7 mouse cellular contexts compared by ENCODE assay signal in the genomic region with DNA sequence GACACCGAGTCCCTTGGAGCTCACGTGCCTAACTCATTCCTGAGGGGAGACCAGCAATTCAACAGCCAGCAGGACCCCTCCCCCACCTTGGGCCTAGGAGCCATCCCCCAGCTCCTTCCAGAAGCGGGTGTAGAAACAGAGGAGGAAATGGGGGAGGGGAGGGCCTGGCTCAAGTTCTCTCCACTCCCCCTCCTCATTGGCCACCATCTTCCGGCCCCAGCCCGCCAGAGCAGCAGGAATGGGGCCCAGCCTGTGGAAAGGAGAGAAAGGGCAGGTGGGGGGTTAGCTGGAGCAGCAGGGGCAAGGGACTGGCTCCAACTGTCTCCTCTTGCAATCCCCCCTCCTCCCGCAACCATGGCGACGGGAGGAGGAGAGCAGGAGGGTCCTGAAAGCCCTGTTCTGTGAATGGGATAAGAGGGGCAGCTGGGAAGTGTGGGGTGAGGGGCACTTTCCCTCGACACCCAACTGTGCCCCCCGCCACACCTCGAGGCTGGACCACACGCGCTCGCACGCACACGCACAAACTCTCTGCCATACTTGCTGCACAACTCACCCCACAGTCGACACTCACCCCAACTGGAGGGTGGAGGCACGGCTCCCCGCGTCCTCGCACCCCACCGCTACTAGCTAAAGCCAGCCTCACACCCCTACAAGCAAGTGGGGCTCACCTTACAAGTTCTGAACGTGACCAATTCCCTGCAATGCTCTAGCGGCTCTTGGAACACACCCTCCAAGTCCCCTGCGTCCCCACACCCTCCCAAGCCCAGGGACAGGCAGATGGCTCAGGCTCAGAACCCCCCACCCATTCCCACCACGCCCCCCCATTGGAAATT. TPM values are rescaled to one million over a fixed set of nuclear protein-coding genes. Genes with fewer than 3 reads are reported as not detected.
DNase-seq lines count a peak whose midpoint lies in the region; ATAC-seq and TF ChIP-seq lines count a peak whose summit lies in the region.

No protein-coding gene starts in this region.

- peak overlapping the region; percentile 99 for H3K9ac ChIP-seq in heart, embryonic 16.5 days (ENCODE audit: low read length)
- H3K9ac ChIP-seq in limb, embryonic 14.5 days (ENCODE audit: low read depth, low read length, severe bottlenecking): peak overlapping the region; percentile 99
- H3K9ac ChIP-seq in midbrain, embryonic 14.5 days (replicated peaks; ENCODE audit: low read length): peak overlapping the region; percentile 91

- TF ChIP-seq CTCF in cortical plate, adult 2 months (IDR thresholded peaks at IDR 0.05; ENCODE audit: extremely low read depth, insufficient read depth, low read length): no peak

- H3K27ac ChIP-seq in cortical plate, adult 2 months (ENCODE audit: insufficient read depth, low read length): no peak overlapping the region
- peak overlapping the region; percentile 100 for H3K27ac ChIP-seq in heart, embryonic 16.5 days (ENCODE audit: low read length)
- H3K27ac ChIP-seq in limb, embryonic 14.5 days (replicated peaks; ENCODE audit: low read depth, low read length): peak overlapping the region; percentile 100
- H3K27ac ChIP-seq in midbrain, embryonic 14.5 days (replicated peaks; ENCODE audit: low read depth, low read length): peak overlapping the region; percentile 97

- peak overlapping the region; percentile 89 for H3K4me2 ChIP-seq in heart, embryonic 16.5 days (ENCODE audit: low read depth, low read length)
- peak overlapping the region; percentile 86 for H3K4me2 ChIP-seq in limb, embryonic 14.5 days (replicated peaks; ENCODE audit: low read depth, low read length, severe bottlenecking)
- H3K4me2 ChIP-seq in midbrain, embryonic 14.5 days (ENCODE audit: low read length): peak overlapping the region; percentile 86

- DNase-seq in 3134 (ENCODE audit: extremely low read depth, insufficient read length, low spot score): peak; percentile 65
- peak; percentile 64 for DNase-seq in 3T3-L1 (ENCODE audit: low read depth, low spot score)
- peak; percentile 92 for DNase-seq in limb, embryonic 14.5 days (ENCODE audit: low spot score)
- peak; percentile 87 for DNase-seq in midbrain, embryonic 14.5 days
- no peak for DNase-seq in left cerebral cortex, adult 11 months (ENCODE audit: low spot score)

- ATAC-seq in heart, embryonic 16.5 days (replicated peaks; ENCODE audit: extremely low read depth, insufficient read depth, low FRiP score): peak; percentile 38
- ATAC-seq in limb, embryonic 14.5 days (ENCODE audit: low FRiP score, low read depth): peak; percentile 64
- peak; percentile 79 for ATAC-seq in midbrain, embryonic 14.5 days (ENCODE audit: low FRiP score, low TSS enrichment)

- H3K27me3 ChIP-seq in heart, embryonic 16.5 days (ENCODE audit: control insufficient read depth, insufficient read depth, low read length): no peaks in the 10 kb centered on the region
- no peaks in the 10 kb centered on the region for H3K27me3 ChIP-seq in limb, embryonic 14.5 days (ENCODE audit: control insufficient read depth, insufficient read depth, low read length)
- H3K27me3 ChIP-seq in midbrain, embryonic 14.5 days (ENCODE audit: control insufficient read depth, insufficient read depth, low read length): no peaks in the 10 kb centered on the region

- H3K9me3 ChIP-seq in heart, embryonic 16.5 days (replicated peaks; ENCODE audit: control insufficient read depth, low read length): no peaks in the 10 kb centered on the region
- no peaks in the 10 kb centered on the region for H3K9me3 ChIP-seq in limb, embryonic 14.5 days (ENCODE audit: control insufficient read depth, low read length)
- no peaks in the 10 kb centered on the region for H3K9me3 ChIP-seq in midbrain, embryonic 14.5 days (ENCODE audit: control insufficient read depth, low read length)

- TF ChIP-seq POLR2A in cortical plate, adult 2 months (IDR thresholded peaks at IDR 0.05; ENCODE audit: extremely low read depth, insufficient read depth, low read length): 0 out of 2 replicates have a peak, but pooled peaks have one; percentile 4
- TF ChIP-seq POLR2A in limb, embryonic 14.5 days (IDR thresholded peaks at IDR 0.05; ENCODE audit: borderline replicate concordance, extremely low read depth, insufficient read depth, insufficient read length): 0 out of 2 replicates have a peak, but pooled peaks have one; percentile 73

- H3K4me3 ChIP-seq in cortical plate, adult 2 months (ENCODE audit: insufficient read depth, low read length): peak overlapping the region; percentile 51
- H3K4me3 ChIP-seq in heart, embryonic 16.5 days (ENCODE audit: low read length): peak overlapping the region; percentile 94
- H3K4me3 ChIP-seq in limb, embryonic 14.5 days (replicated peaks; ENCODE audit: low read length): peak overlapping the region; percentile 94
- peak overlapping the region; percentile 72 for H3K4me3 ChIP-seq in midbrain, embryonic 14.5 days (replicated peaks; ENCODE audit: low read depth, low read length)

- no peaks in the 10 kb centered on the region for H3K36me3 ChIP-seq in heart, embryonic 16.5 days (ENCODE audit: control insufficient read depth, insufficient read depth)
- H3K36me3 ChIP-seq in limb, embryonic 14.5 days (ENCODE audit: control insufficient read depth, insufficient read depth, low read length): peaks cover 19% of the 10 kb centered on the region
- no peaks in the 10 kb centered on the region for H3K36me3 ChIP-seq in midbrain, embryonic 14.5 days (ENCODE audit: control insufficient read depth, insufficient read depth, low read length)

- peaks cover 2% of the 10 kb centered on the region; the same call in 1 of the 2 replicates for H3K4me1 ChIP-seq in cortical plate, adult 2 months (ENCODE audit: control insufficient read depth, insufficient read depth, low read length)
- H3K4me1 ChIP-seq in heart, embryonic 16.5 days (ENCODE audit: control insufficient read depth, insufficient read depth, low read length): peaks cover 37% of the 10 kb centered on the region
- H3K4me1 ChIP-seq in limb, embryonic 14.5 days (ENCODE audit: control insufficient read depth, insufficient read depth, low read length): peaks cover 42% of the 10 kb centered on the region
- peaks cover 37% of the 10 kb centered on the region for H3K4me1 ChIP-seq in midbrain, embryonic 14.5 days (ENCODE audit: control insufficient read depth, insufficient read depth, low read length)

- 2% methylated on average over 26 of the region's 26 CpGs for WGBS in heart, embryonic 16.5 days
- WGBS in limb, embryonic 14.5 days: under 1% methylated on average over 25 of the region's 26 CpGs
- whole genome bisulfite sequencing in midbrain, embryonic 14.5 days: under 1% methylated on average over 26 of the region's 26 CpGs

RNA-seq across cellular contexts. Expression of gene Gm19426, which starts 0.8 kb away (rescaled TPM):
- 1.4 and 2.0 TPM in 2 replicates for polyA plus RNA-seq in cortical plate, adult 2 months (2012; rRNA removed)
- polyA plus RNA-seq in heart, embryonic 16.5 days (2015; fragmentation: Nextera tagmentation; extraction: Ambion mirVana): 3.6 and 5.1 TPM in 2 replicates
- polyA plus RNA-seq in limb, embryonic 14.5 days (2012; rRNA removed): 11.6 and 14.9 TPM in 2 replicates
- 4.3 and 5.7 TPM in 2 replicates for polyA plus RNA-seq in limb, embryonic 14.5 days (2014; fragmentation: Nextera tagmentation; extraction: Ambion mirVana)
- polyA plus RNA-seq in midbrain, embryonic 14.5 days (2014; fragmentation: Nextera tagmentation; extraction: Ambion mirVana): 2.0 and 3.3 TPM in 2 replicates

RNA-seq across cellular contexts. Expression of gene Ypel4, which starts 8.8 kb away (rescaled TPM):
- polyA plus RNA-seq in cortical plate, adult 2 months (2012; rRNA removed): 129 and 156 TPM in 2 replicates
- polyA plus RNA-seq in heart, embryonic 16.5 days (2015; fragmentation: Nextera tagmentation; extraction: Ambion mirVana): 2.4 and 2.6 TPM in 2 replicates
- 13.2 and 14.6 TPM in 2 replicates for polyA plus RNA-seq in limb, embryonic 14.5 days (2012; rRNA removed)
- 7.4 and 9.0 TPM in 2 replicates for polyA plus RNA-seq in limb, embryonic 14.5 days (2014; fragmentation: Nextera tagmentation; extraction: Ambion mirVana)
- polyA plus RNA-seq in midbrain, embryonic 14.5 days (2014; fragmentation: Nextera tagmentation; extraction: Ambion mirVana): 23.5 and 24.7 TPM in 2 replicates

RNA-seq across cellular contexts. Expression of gene Clp1, which starts 15.5 kb away (rescaled TPM):
- 9.0 and 10.0 TPM in 2 replicates for polyA plus RNA-seq in cortical plate, adult 2 months (2012; rRNA removed)
- 17.9 and 19.5 TPM in 2 replicates for polyA plus RNA-seq in heart, embryonic 16.5 days (2015; fragmentation: Nextera tagmentation; extraction: Ambion mirVana)
- polyA plus RNA-seq in limb, embryonic 14.5 days (2012; rRNA removed): 19.5 and 21.1 TPM in 2 replicates
- 30.7 and 30.9 TPM in 2 replicates for polyA plus RNA-seq in limb, embryonic 14.5 days (2014; fragmentation: Nextera tagmentation; extraction: Ambion mirVana)
- 23.3 and 25.4 TPM in 2 replicates for polyA plus RNA-seq in midbrain, embryonic 14.5 days (2014; fragmentation: Nextera tagmentation; extraction: Ambion mirVana)

RNA-seq across cellular contexts. Expression of gene Zdhhc5, which starts 27.7 kb away (rescaled TPM):
- 27.5 and 29.7 TPM in 2 replicates for polyA plus RNA-seq in cortical plate, adult 2 months (2012; rRNA removed)
- polyA plus RNA-seq in heart, embryonic 16.5 days (2015; fragmentation: Nextera tagmentation; extraction: Ambion mirVana): 21.7 and 22.7 TPM in 2 replicates
- polyA plus RNA-seq in limb, embryonic 14.5 days (2012; rRNA removed): 46.6 and 55.4 TPM in 2 replicates
- 34.0 and 36.5 TPM in 2 replicates for polyA plus RNA-seq in limb, embryonic 14.5 days (2014; fragmentation: Nextera tagmentation; extraction: Ambion mirVana)
- polyA plus RNA-seq in midbrain, embryonic 14.5 days (2014; fragmentation: Nextera tagmentation; extraction: Ambion mirVana): 21.5 and 21.8 TPM in 2 replicates

RNA-seq across cellular contexts. Expression of gene Serping1, which starts 32.6 kb away (rescaled TPM):
- 11.2 and 13.6 TPM in 2 replicates for polyA plus RNA-seq in cortical plate, adult 2 months (2012; rRNA removed)
- 44.6 and 51.2 TPM in 2 replicates for polyA plus RNA-seq in heart, embryonic 16.5 days (2015; fragmentation: Nextera tagmentation; extraction: Ambion mirVana)
- 38.9 and 41.2 TPM in 2 replicates for polyA plus RNA-seq in limb, embryonic 14.5 days (2012; rRNA removed)
- polyA plus RNA-seq in limb, embryonic 14.5 days (2014; fragmentation: Nextera tagmentation; extraction: Ambion mirVana): 44.1 and 44.4 TPM in 2 replicates
- 19.7 and 33.6 TPM in 2 replicates for polyA plus RNA-seq in midbrain, embryonic 14.5 days (2014; fragmentation: Nextera tagmentation; extraction: Ambion mirVana)
